Comparison of ENCODE assay signal across 10 mouse cellular contexts in genomic region chr7:130948563-130949208, GRCm38 (mm10). TPM values are rescaled to one million over a fixed set of nuclear protein-coding genes. Genes with fewer than 3 reads are reported as not detected.
DNase-seq lines count a peak whose midpoint lies in the region; ATAC-seq and TF ChIP-seq lines count a peak whose summit lies in the region.
"Had no signal": no experiment of that assay in that cellular context is flagged by ENCODE, and none has a peak within 500 bp of the region (broad histone marks: within the 10 kb centered on the region; RNA-seq: fewer than 3 reads in every experiment).

No protein-coding gene starts in this region.

- 26% methylated on average over 5 of the region's 5 CpGs for WGBS in liver, embryonic 11.5 days
- WGBS in liver, postnatal 0 days (ENCODE audit: insufficient replicate concordance), result 21% methylated on average over 5 of the region's 5 CpGs
- WGBS in embryonic facial prominence, embryonic 15.5 days, result 44% methylated on average over 5 of the region's 5 CpGs
- WGBS in liver, embryonic 14.5 days (ENCODE audit: insufficient replicate concordance), result 11% methylated on average over 5 of the region's 5 CpGs
- 36% methylated on average over 5 of the region's 5 CpGs for WGBS in lung, adult 2 months
- WGBS in intestine, embryonic 15.5 days, result 54% methylated on average over 5 of the region's 5 CpGs

- H3K4me3 ChIP-seq in liver, embryonic 11.5 days (ENCODE audit: low read depth, low read length), result no peak overlapping the region
- H3K4me3 ChIP-seq in liver, postnatal 0 days (ENCODE audit: low read depth, low read length), result no peak overlapping the region
- H3K4me3 ChIP-seq in embryonic facial prominence, embryonic 15.5 days (replicated peaks), result no peak overlapping the region
- no peak overlapping the region for H3K4me3 ChIP-seq in liver, embryonic 14.5 days (ENCODE audit: insufficient read depth in 1 of 2, low read depth in 2 of 2, low read length in 2 of 2)
- H3K4me3 ChIP-seq in lung, adult 2 months (replicated peaks; ENCODE audit: extremely low read depth, low read depth, low read length), result no peak overlapping the region
- no peak overlapping the region for H3K4me3 ChIP-seq in intestine, embryonic 15.5 days (replicated peaks)
- H3K4me3 ChIP-seq: erythroblast, embryonic 14.5 days had no signal

- no peaks in the 10 kb centered on the region for H3K9me3 ChIP-seq in liver, embryonic 11.5 days (ENCODE audit: control insufficient read depth, low read length)
- H3K9me3 ChIP-seq in liver, postnatal 0 days (ENCODE audit: low read length), result no peaks in the 10 kb centered on the region
- no peaks in the 10 kb centered on the region for H3K9me3 ChIP-seq in embryonic facial prominence, embryonic 15.5 days (replicated peaks)
- H3K9me3 ChIP-seq in liver, embryonic 14.5 days (ENCODE audit: control insufficient read depth, low read length), result no peaks in the 10 kb centered on the region
- H3K9me3 ChIP-seq in intestine, embryonic 15.5 days, result no peaks in the 10 kb centered on the region

- TF ChIP-seq POLR2A in lung, adult 2 months (IDR thresholded peaks at IDR 0.05; ENCODE audit: borderline replicate concordance, extremely low read depth, low read depth, low read length), result no peak

- H3K27ac ChIP-seq in liver, embryonic 11.5 days (ENCODE audit: low read depth, low read length), result no peak overlapping the region
- no peak overlapping the region for H3K27ac ChIP-seq in liver, postnatal 0 days (ENCODE audit: low read depth)
- H3K27ac ChIP-seq in embryonic facial prominence, embryonic 15.5 days (replicated peaks), result peak overlapping the region; percentile 65
- H3K27ac ChIP-seq in liver, embryonic 14.5 days, result no peak overlapping the region
- H3K27ac ChIP-seq in intestine, embryonic 15.5 days, result no peak overlapping the region

- no peak overlapping the region for H3K9ac ChIP-seq in liver, embryonic 11.5 days (ENCODE audit: low read depth, low read length)
- H3K9ac ChIP-seq in liver, postnatal 0 days (replicated peaks), result no peak overlapping the region
- no peak overlapping the region for H3K9ac ChIP-seq in embryonic facial prominence, embryonic 15.5 days
- H3K9ac ChIP-seq in liver, embryonic 14.5 days (replicated peaks), result no peak overlapping the region
- no peak overlapping the region for H3K9ac ChIP-seq in intestine, embryonic 15.5 days

- no peak for DNase-seq in frontal cortex, postnatal 10 days (ENCODE audit: low spot score in 2 of 2)
- no peak for DNase-seq in liver, embryonic 11.5 days (ENCODE audit: low spot score)
- no peak for DNase-seq in liver, postnatal 0 days
- no peak for DNase-seq in liver, embryonic 14.5 days (ENCODE audit: low read depth in 3 of 3, low spot score in 3 of 3)
- no peak for DNase-seq in lung, adult 2 months

- no peaks in the 10 kb centered on the region; the same call in 1 of the 2 replicates for H3K27me3 ChIP-seq in liver, embryonic 11.5 days (replicated peaks; ENCODE audit: control insufficient read depth, insufficient read depth, low read length)
- no peaks in the 10 kb centered on the region for H3K27me3 ChIP-seq in liver, postnatal 0 days (ENCODE audit: insufficient read depth, low read length)
- H3K27me3 ChIP-seq in embryonic facial prominence, embryonic 15.5 days, result no peaks in the 10 kb centered on the region
- H3K27me3 ChIP-seq in liver, embryonic 14.5 days (ENCODE audit: control insufficient read depth, insufficient read depth, low read length), result no peaks in the 10 kb centered on the region
- H3K27me3 ChIP-seq in intestine, embryonic 15.5 days (replicated peaks), result no peaks in the 10 kb centered on the region

- H3K4me1 ChIP-seq in liver, embryonic 11.5 days (replicated peaks; ENCODE audit: control insufficient read depth, insufficient read depth, low read length), result peaks cover 7% of the 10 kb centered on the region
- H3K4me1 ChIP-seq in liver, postnatal 0 days (ENCODE audit: insufficient read depth), result no peaks in the 10 kb centered on the region
- peaks cover 22% of the 10 kb centered on the region for H3K4me1 ChIP-seq in embryonic facial prominence, embryonic 15.5 days
- H3K4me1 ChIP-seq in liver, embryonic 14.5 days (replicated peaks; ENCODE audit: control insufficient read depth in 2 of 2, insufficient read depth in 2 of 2, low read length in 1 of 2), result no peaks in the 10 kb centered on the region
- H3K4me1 ChIP-seq in lung, adult 2 months (ENCODE audit: control insufficient read depth, insufficient read depth, low read length), result peaks cover 4% of the 10 kb centered on the region; the same call in 1 of the 2 replicates
- no peaks in the 10 kb centered on the region for H3K4me1 ChIP-seq in intestine, embryonic 15.5 days (replicated peaks)

- H3K4me2 ChIP-seq in liver, embryonic 11.5 days, result no peak overlapping the region
- no peak overlapping the region for H3K4me2 ChIP-seq in liver, postnatal 0 days (ENCODE audit: low read depth, low read length)
- 0 out of 2 replicates have a peak overlapping the region, but pooled peaks have one; percentile 6 for H3K4me2 ChIP-seq in embryonic facial prominence, embryonic 15.5 days (replicated peaks)
- no peak overlapping the region for H3K4me2 ChIP-seq in liver, embryonic 14.5 days (ENCODE audit: low read depth)
- H3K4me2 ChIP-seq in intestine, embryonic 15.5 days (replicated peaks), result no peak overlapping the region
- H3K4me2 ChIP-seq: midbrain, embryonic 11.5 days had no signal

- TF ChIP-seq EP300 in liver, postnatal 0 days (IDR thresholded peaks at IDR 0.05; ENCODE audit: low read depth), result no peak
- TF ChIP-seq EP300 in liver, embryonic 14.5 days (IDR thresholded peaks at IDR 0.05; ENCODE audit: low read depth), result no peak

- no peak for TF ChIP-seq CTCF in liver, postnatal 0 days (IDR thresholded peaks at IDR 0.05; ENCODE audit: low read depth)
- TF ChIP-seq CTCF in liver, embryonic 14.5 days (IDR thresholded peaks at IDR 0.05; ENCODE audit: low read depth), result no peak
- no peak for TF ChIP-seq CTCF in lung, adult 2 months (IDR thresholded peaks at IDR 0.05; ENCODE audit: insufficient read depth, low read length)

- ATAC-seq in frontal cortex, adult (ENCODE audit: low TSS enrichment), result 0 out of 2 replicates have a peak, but pooled peaks have one; percentile 11
- ATAC-seq in liver, embryonic 11.5 days (replicated peaks; ENCODE audit: low FRiP score), result peak; percentile 51
- no peak for ATAC-seq in liver, postnatal 0 days
- no peak for ATAC-seq in embryonic facial prominence, embryonic 15.5 days (ENCODE audit: insufficient number of reproducible peaks, low FRiP score, low TSS enrichment, low read depth)
- ATAC-seq in liver, embryonic 14.5 days (ENCODE audit: insufficient read depth), result 0 out of 2 replicates have a peak, but pooled peaks have one; percentile 28
- ATAC-seq in intestine, embryonic 15.5 days, result no peak

- H3K36me3 ChIP-seq in liver, embryonic 11.5 days (ENCODE audit: control insufficient read depth, insufficient read depth, low read length), result no peaks in the 10 kb centered on the region
- H3K36me3 ChIP-seq in liver, postnatal 0 days (replicated peaks; ENCODE audit: insufficient read depth, low read length), result no peaks in the 10 kb centered on the region
- H3K36me3 ChIP-seq in embryonic facial prominence, embryonic 15.5 days, result no peaks in the 10 kb centered on the region
- H3K36me3 ChIP-seq in liver, embryonic 14.5 days (replicated peaks; ENCODE audit: control insufficient read depth, insufficient read depth, low read depth), result no peaks in the 10 kb centered on the region
- H3K36me3 ChIP-seq in intestine, embryonic 15.5 days, result no peaks in the 10 kb centered on the region

RNA-seq across cellular contexts. Expression of gene Htra1, which starts 12.8 kb away (rescaled TPM):
- 1.2 and 3.3 TPM in 2 replicates for polyA plus RNA-seq in liver, embryonic 11.5 days (2014; fragmentation: Nextera tagmentation; extraction: Ambion mirVana)
- polyA plus RNA-seq in liver, postnatal 0 days (2015; fragmentation: Nextera tagmentation; extraction: Ambion mirVana), result 0.61 and 0.83 TPM in 2 replicates
- polyA plus RNA-seq in embryonic facial prominence, embryonic 15.5 days (2015; fragmentation: Nextera tagmentation; extraction: Ambion mirVana), result 116 and 122 TPM in 2 replicates
- polyA plus RNA-seq in liver, embryonic 14.5 days (2012; rRNA removed), result 0.12 and 0.30 TPM in 2 replicates
- polyA plus RNA-seq in liver, embryonic 14.5 days (2014; fragmentation: Nextera tagmentation; extraction: Ambion mirVana), result 0.17 and 0.25 TPM in 2 replicates
- 64.7 and 65.2 TPM in 2 replicates for polyA plus RNA-seq in lung, adult 2 months (2012; rRNA removed)
- 16.9 and 18.8 TPM in 2 replicates for polyA plus RNA-seq in intestine, embryonic 15.5 days (2015; fragmentation: Nextera tagmentation; extraction: Ambion mirVana)
- polyA plus RNA-seq: erythroblast, embryonic 14.5 days had no signal

Comparison
In these comparisons a context has a peak if more than half of its experiments do, and no peak if none do; other contexts are left out.
1. ATAC-seq: peak in frontal cortex, adult (single experiment), liver, embryonic 11.5 days (single experiment) and liver, embryonic 14.5 days (single experiment); none in liver, postnatal 0 days (single experiment), embryonic facial prominence, embryonic 15.5 days (single experiment) and intestine, embryonic 15.5 days (single experiment).